Mouse (Mus musculus) C2C12 (cell line): ENCODE measurements at regions not wholly inside any gene's neighbourhood (a gene's known extent, or its start where the extent isn't known, plus 50 kb on each side); places are given as distances from the start of the nearest gene placed in this dataset.

Source experiments
- CEBPB ChIP-seq: IDR thresholded peaks from one replicate; pipeline ENCODE4 v1.6.1; 2011; ENCODE audit warnings: low read depth, mild to moderate bottlenecking, control low read depth, moderate library complexity
- CTCF ChIP-seq: IDR thresholded peaks from one replicate; pipeline ENCODE4 v1.5.1; 2011; ENCODE audit not compliant: control insufficient read depth, insufficient read depth, insufficient read length
- MYOD1 ChIP-seq: IDR thresholded peaks from one replicate; pipeline ENCODE4 v1.6.1; 2011; ENCODE audit warnings: low read depth; ENCODE audit not compliant: control insufficient read depth, insufficient read length
- USF1 ChIP-seq: IDR thresholded peaks from one replicate; pipeline ENCODE4 v1.6.1; 2011; ENCODE audit warnings: low read depth, mild to moderate bottlenecking, control low read depth, moderate library complexity

DNA sequence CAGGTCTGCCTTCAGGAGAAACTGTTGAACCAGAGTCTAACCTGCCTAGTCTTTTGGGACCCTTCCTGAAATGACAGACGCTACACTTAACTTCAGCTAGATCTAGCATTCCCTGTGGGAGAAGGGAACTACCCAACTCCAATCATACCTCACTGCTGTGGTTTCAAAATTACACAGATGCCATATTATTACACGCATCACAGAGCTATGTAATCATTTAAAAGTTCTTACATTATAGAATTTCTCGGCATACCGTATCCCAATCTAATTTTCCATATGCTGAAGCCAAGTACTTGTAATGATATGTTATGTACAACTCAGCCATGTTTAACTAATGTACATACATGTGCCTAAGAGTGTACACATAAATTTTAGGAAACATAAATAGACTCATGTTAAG, 128.9 kb upstream of the Pik3r1 start:
- TF ChIP-seq CEBPB: no peak
- no peak for TF ChIP-seq CTCF
- TF ChIP-seq MYOD1: no peak
- no peak for TF ChIP-seq USF1
